Mouse (Mus musculus) monocyte, adult 5-6 weeks (primary cell): Measurements from ENCODE around the gene Rbfox1. TPM values are rescaled to one million over a fixed set of nuclear protein-coding genes. Genes with fewer than 3 reads are reported as not detected.

ENCODE experiments used
- ATAC-seq: fragments of 153-309, 156-312 bp; replicated peaks from 2 replicates; pipeline ENCODE4 v1.8.0; 2017; ENCODE audit warnings: mild to moderate bottlenecking; ENCODE audit not compliant: low TSS enrichment, insufficient number of reproducible peaks, severe bottlenecking, poor library complexity, low FRiP score
- total RNA-seq: library from RNA; stranded (forward); fragments of 200-1000, 200-491, 200-594 nt; gene quantifications from 3 replicates; pipeline ENCODE4 v1.2.3, GENCODE M21; 2017

Rbfox1 gene
- total RNA-seq, 1 experiment from 2014 or later: not detected

- ATAC-seq: no peak
Measured at GRCm38 (mm10) chr16:7060864-7061263, 1175.7 kb downstream of the Rbfox1 start.

GRCm38 (mm10) chr16:7062512-7062911, 1177.4 kb downstream of the Rbfox1 start:
- no peak for ATAC-seq

- no peak for ATAC-seq
Measured at GRCm38 (mm10) chr16:7067109-7067508, 1182.0 kb downstream of the Rbfox1 start.

- no peak for ATAC-seq
Measured at GRCm38 (mm10) chr16:7069599-7069998, 1184.4 kb downstream of the Rbfox1 start.

GRCm38 (mm10) chr16:7074786-7075185, 1189.6 kb downstream of the Rbfox1 start:
- ATAC-seq: no peak

- ATAC-seq: no peak
Measured at GRCm38 (mm10) chr16:7075749-7076148, 1190.6 kb downstream of the Rbfox1 start.

GRCm38 (mm10) chr16:7076305-7076704, 1191.2 kb downstream of the Rbfox1 start:
- no peak for ATAC-seq

- no peak for ATAC-seq
Measured at GRCm38 (mm10) chr16:7076707-7077106, 1191.6 kb downstream of the Rbfox1 start.

- ATAC-seq: no peak
Measured at GRCm38 (mm10) chr16:7081074-7081568, 1196.0 kb downstream of the Rbfox1 start.

GRCm38 (mm10) chr16:7081684-7082255, 1196.6 kb downstream of the Rbfox1 start:
- no peak for ATAC-seq

- ATAC-seq: no peak
Measured at GRCm38 (mm10) chr16:7083937-7084336, 1198.8 kb downstream of the Rbfox1 start.

GRCm38 (mm10) chr16:7088601-7089430, 1203.7 kb downstream of the Rbfox1 start:
- no peak for ATAC-seq

- no peak for ATAC-seq
Measured at GRCm38 (mm10) chr16:7089475-7089874, 1204.3 kb downstream of the Rbfox1 start.

GRCm38 (mm10) chr16:7090205-7090604, 1205.0 kb downstream of the Rbfox1 start:
- ATAC-seq: no peak

- no peak for ATAC-seq
Measured at GRCm38 (mm10) chr16:7092811-7093210, 1207.7 kb downstream of the Rbfox1 start.

GRCm38 (mm10) chr16:7093686-7094085, 1208.5 kb downstream of the Rbfox1 start:
- no peak for ATAC-seq

- no peak for ATAC-seq
Measured at GRCm38 (mm10) chr16:7094181-7094749, 1209.1 kb downstream of the Rbfox1 start.

- no peak for ATAC-seq
Measured at GRCm38 (mm10) chr16:7097071-7097470, 1211.9 kb downstream of the Rbfox1 start.

GRCm38 (mm10) chr16:7097951-7098710, 1213.0 kb downstream of the Rbfox1 start:
- ATAC-seq: no peak
